Mouse (Mus musculus) intestine, postnatal 0 days (tissue): ENCODE data around the gene Fam114a2. TPM values are rescaled to one million over a fixed set of nuclear protein-coding genes. Genes with fewer than 3 reads are reported as not detected.
"Not testable (repeated sequence)": the region's sequence is repeated elsewhere in the genome, so short reads cannot be mapped to it uniquely, and the experiment has no call there.

Experiments
- ATAC-seq: fragments of 200-750 bp; cut with Nextera tagmentation; 2 replicates; pipeline ENCODE4 v1.8.0; 2017; ENCODE audit warnings: mild to moderate bottlenecking, moderate TSS enrichment, moderate library complexity
- H3K27ac ChIP-seq: fragments of 300-500 bp; sonication (generic); 2 replicates; pipeline ENCODE4 v1.5.1; 2014; ENCODE audit warnings: mild to moderate bottlenecking, low read depth, low read length, moderate library complexity
- H3K27me3 ChIP-seq: fragments of 300-500 bp; sonication (generic); replicated peaks from 2 replicates; pipeline ENCODE4 v1.6.1; 2014; ENCODE audit warnings: low read length, mixed read lengths; ENCODE audit not compliant: control insufficient read depth, insufficient read depth
- H3K36me3 ChIP-seq: fragments of 300-500 bp; sonication (generic); 2 replicates; pipeline ENCODE4 v1.6.1; 2014; ENCODE audit warnings: mild to moderate bottlenecking, moderate library complexity; ENCODE audit not compliant: control insufficient read depth, insufficient read depth
- H3K4me1 ChIP-seq: fragments of 300-500 bp; sonication (generic); replicated peaks from 2 replicates; pipeline ENCODE4 v1.6.1; 2014; ENCODE audit warnings: antibody characterized with exemption, low read length, mixed read lengths; ENCODE audit not compliant: control insufficient read depth, insufficient read depth
- H3K4me2 ChIP-seq: fragments of 300-500 bp; sonication (generic); replicated peaks from 2 replicates; pipeline ENCODE4 v1.6.1; 2014; ENCODE audit warnings: low read depth, mild to moderate bottlenecking, moderate library complexity
- H3K4me3 ChIP-seq: fragments of 300-500 bp; sonication (generic); 2 replicates; pipeline ENCODE4 v1.5.1; 2014; ENCODE audit warnings: low read depth, low read length
- H3K9ac ChIP-seq: fragments of 300-500 bp; sonication (generic); 2 replicates; pipeline ENCODE4 v1.6.1; 2014; ENCODE audit warnings: mild to moderate bottlenecking, low read depth, low read length
- H3K9me3 ChIP-seq: fragments of 300-500 bp; sonication (generic); 2 replicates; pipeline ENCODE4 v1.6.1; 2016; ENCODE audit warnings: mixed run types; ENCODE audit not compliant: control insufficient read depth
- CTCF ChIP-seq: sonication (generic); IDR thresholded peaks from 2 replicates; pipeline ENCODE4 v1.5.1; 2016; ENCODE audit warnings: low read depth, mild to moderate bottlenecking, control low read depth, antibody characterized with exemption, moderate library complexity
- WGBS: fragments of 180-500 bp; shearing (Covaris S2); extraction: QIAGEN DNeasy Blood & Tissue Kit; methylation state at CpG from one replicate; pipeline ENCODE4 v1.1.7; 2014; 5-methylcytosine and 5-hydroxymethylcytosine counted together
- polyA plus RNA-seq: library from polyadenylated mRNA; unstranded; fragments of >200 nt; fragmentation: Nextera tagmentation; extraction: Ambion mirVana; gene quantifications from 2 replicates; pipeline ENCODE4 v1.2.1, GENCODE M21; 2015

Fam114a2 gene
- 54.8 and 56.1 TPM in 2 replicates for polyA plus RNA-seq

DNA sequence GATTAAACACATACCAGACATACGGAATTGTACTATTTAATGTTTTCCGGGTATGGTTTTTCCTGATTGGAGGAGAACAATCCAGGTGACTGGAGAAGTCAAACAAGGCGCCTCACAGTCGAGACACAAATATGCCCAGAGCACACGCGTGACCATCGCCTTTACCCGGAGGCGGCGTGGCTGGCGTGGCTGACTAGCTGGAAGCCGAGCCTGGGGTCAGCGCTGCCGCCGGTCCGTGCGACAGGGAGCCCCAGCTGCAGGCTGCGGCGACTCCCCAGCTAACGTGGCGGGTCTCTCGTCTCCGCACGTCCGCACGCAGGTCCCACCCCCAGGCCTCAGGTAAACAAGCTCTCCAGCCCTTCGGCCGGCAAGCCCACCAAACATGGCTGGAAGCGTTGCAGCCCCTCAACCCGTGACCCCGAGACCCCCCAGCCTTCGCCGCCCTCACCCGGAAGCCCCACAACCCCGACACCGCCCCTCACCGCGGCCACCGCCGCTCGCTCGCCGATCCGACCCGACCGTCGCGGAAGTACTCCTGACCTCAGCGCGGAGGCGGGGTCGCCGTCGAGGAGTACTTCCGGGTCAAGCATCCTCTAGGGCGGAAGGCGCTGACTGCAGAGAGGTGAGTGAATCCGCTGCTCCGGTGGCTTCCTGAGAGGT lies at the start of gene Fam114a2, which contains the start of gene Mfap3:
Gene Fam114a2 (minus strand): TSS at position 527 of the 660 bp plus-strand sequence.
Gene Mfap3 (plus strand): TSS at position 574 of the 660 bp plus-strand sequence.
- peak within 1 kb of the TSS; percentile 83 for H3K27ac ChIP-seq

DNA sequence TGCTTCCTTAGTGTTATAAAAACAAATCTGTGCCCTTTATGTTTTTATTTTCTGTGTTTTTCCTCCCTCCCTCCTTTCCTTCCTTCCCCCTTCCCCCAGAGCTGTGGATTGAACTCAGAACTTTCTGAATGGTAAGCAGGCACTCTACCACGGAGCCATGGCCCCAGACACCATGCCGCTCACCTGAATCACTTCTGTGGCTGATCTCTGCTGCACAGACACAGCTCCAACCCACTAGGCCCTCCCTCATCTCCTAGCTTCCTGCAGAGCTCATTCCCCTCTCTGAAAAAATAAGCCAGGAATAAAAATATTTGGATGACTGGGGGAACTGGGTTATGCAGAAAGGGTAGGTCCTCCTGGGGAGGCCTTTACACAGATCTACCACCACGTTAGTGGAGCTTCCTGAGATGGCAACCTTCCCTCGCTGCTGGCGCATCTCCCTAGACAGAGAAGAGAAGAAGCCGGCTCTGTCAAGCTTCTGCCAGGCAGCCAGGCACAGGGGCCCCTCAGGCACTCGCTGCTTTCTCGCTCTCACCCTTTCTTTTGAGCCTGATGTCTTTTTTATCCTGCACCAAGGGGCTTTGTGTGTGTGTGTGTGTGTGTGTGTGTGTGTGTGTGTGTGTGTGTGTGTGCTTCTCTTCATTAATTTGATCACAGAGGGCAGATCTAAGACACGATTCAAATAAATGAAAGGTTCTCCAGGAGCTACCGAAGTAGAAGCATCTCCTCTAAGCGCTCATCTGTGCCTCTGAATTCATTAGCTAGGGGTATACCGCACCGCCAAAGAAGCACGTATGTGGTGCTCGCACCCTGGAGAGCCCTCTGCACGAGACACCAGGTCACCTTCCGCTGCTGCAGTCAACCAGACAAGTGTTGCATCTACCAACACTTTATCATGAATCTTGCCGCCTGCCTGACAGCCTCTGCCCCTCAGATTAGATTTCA lies 47.9 kb upstream of the Fam114a2 start:
- WGBS = 53% methylated on average over 18 of the region's 18 CpGs
- H3K9ac ChIP-seq = no peak overlapping the region
- no peak for TF ChIP-seq CTCF
- no peaks in the 10 kb centered on the region for H3K4me1 ChIP-seq
- H3K27ac ChIP-seq = no peak overlapping the region
- no peaks in the 10 kb centered on the region for H3K27me3 ChIP-seq
- no peak for ATAC-seq
- H3K4me2 ChIP-seq = no peak overlapping the region
- no peaks in the 10 kb centered on the region for H3K36me3 ChIP-seq
- H3K9me3 ChIP-seq = 0 out of 2 replicates have a peak, but pooled peaks cover 2% of the 10 kb centered on the region
- no peak overlapping the region for H3K4me3 ChIP-seq

More for the DNA sequence above, at the start of gene Fam114a2, which contains the start of gene Mfap3:
- H3K9me3 ChIP-seq = no peaks in the 10 kb centered on the region
- H3K4me2 ChIP-seq = peak within 1 kb of the TSS; percentile 86
- under 1% methylated on average over 59 of the region's 59 CpGs for WGBS
- H3K9ac ChIP-seq = peak within 1 kb of the TSS; percentile 70
- no peaks in the 10 kb centered on the region for H3K27me3 ChIP-seq
- peaks cover 15% of the 10 kb centered on the region for H3K36me3 ChIP-seq
- H3K4me3 ChIP-seq = peak within 1 kb of the TSS; percentile 95
- H3K4me1 ChIP-seq = no peaks in the 10 kb centered on the region
- TF ChIP-seq CTCF = no peak
- ATAC-seq = peak; percentile 95

DNA sequence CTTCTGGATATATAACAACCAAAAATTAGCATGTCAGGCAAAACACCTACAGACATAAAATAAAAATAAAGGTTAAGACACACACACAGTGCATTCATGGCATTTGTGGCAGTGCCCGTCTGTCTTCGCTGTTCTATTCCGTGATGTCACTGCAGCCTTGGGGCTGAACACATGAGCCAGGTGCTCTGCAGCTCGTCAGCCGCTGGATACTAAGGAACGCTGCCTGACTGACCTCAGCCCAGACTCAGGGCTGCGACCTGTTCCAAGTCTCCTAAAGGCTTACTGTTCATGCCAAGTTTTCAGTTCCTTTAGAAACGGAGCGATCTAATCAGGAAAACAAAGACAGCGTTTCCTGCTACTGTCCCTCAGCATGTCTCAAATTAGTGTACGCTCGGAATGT lies 46.1 kb upstream of the Fam114a2 start:
- Histone ChIP-seq H3K9me3 (0 out of 2 replicates have a peak, but pooled peaks cover under 1% of the 10 kb centered on the region), H3K4me2 (no peak overlapping the region), H3K4me1 (no peaks in the 10 kb centered on the region), H3K36me3 (no peaks in the 10 kb centered on the region), H3K9ac (no peak overlapping the region), H3K27ac (no peak overlapping the region), H3K27me3 (no peaks in the 10 kb centered on the region), H3K4me3 (no peak overlapping the region)
- WGBS = 65% methylated on average over 12 of the region's 12 CpGs
- no peak for ATAC-seq
- no peak for TF ChIP-seq CTCF

DNA sequence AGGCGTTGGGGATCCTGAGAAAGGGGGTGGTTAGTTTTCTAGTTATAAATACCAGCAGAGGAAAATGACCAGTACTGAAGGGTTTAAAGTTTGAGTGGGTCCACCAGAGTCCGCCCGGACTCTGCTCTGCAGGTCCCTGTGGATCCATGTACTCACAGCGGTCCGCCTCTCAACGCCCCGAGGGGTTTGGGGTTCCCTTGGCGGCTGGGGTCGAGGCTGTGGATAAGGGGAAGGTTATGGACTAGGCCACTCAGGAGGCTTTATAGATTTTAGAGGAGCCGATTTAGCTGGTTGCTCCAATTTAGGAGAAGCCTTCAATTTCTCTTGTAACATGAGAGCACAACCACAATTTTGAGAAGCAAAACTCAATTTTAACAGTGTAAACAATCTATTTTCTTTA lies 39.5 kb upstream of the Fam114a2 start:
- not testable (repeated sequence) for H3K4me2 ChIP-seq, H3K4me1 ChIP-seq, H3K27ac ChIP-seq, H3K27me3 ChIP-seq, H3K9ac ChIP-seq, H3K9me3 ChIP-seq, ATAC-seq, H3K36me3 ChIP-seq, H3K4me3 ChIP-seq
- 95% methylated on average over 9 of the region's 10 CpGs for WGBS

DNA sequence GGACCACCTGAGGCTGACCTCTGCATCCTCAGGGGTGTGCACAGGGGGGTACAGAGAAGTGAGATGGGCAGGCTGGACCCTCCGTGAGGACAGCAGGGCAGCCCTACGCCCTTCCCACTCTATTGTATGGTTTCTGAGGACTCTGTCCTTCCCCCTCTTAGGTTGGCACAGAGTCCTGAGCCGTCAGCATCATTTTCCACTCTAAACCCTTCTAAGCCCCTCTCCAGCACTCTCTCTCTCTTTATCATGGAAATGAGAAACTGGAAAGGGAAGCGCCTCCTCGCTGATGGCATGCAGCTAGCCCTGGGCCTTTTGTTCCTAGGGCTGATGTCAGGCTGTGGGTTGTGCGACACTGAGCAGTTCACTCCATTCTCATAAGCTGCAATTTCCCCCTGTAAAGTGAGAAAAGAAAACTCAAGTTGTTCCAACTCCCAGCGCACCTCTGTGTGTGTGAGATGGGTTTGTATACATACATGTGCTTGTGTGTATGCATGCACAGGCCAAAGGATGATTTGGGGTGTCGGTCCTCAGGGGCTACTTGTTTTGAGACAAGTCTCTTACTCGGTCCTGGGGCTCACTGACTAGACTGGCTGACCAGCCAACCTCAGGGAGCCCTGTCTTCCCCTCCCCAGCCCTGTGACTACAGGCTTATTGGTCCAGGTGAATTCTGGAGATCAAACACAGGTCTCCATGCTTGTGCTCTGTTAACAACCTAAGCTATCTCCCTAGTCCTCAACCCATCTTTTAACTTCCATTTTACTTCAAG lies 34.8 kb upstream of the Fam114a2 start:
- 82% methylated on average over 9 of the region's 9 CpGs for WGBS
- no peaks in the 10 kb centered on the region for H3K36me3 ChIP-seq
- no peak overlapping the region for H3K4me2 ChIP-seq
- no peaks in the 10 kb centered on the region for H3K4me1 ChIP-seq
- no peaks in the 10 kb centered on the region for H3K27me3 ChIP-seq
- TF ChIP-seq CTCF = no peak
- no peak for ATAC-seq
- H3K4me3 ChIP-seq = no peak overlapping the region
- H3K27ac ChIP-seq = no peak overlapping the region
- no peaks in the 10 kb centered on the region for H3K9me3 ChIP-seq
- H3K9ac ChIP-seq = no peak overlapping the region
